Comparison of ENCODE assay signal across 8 mouse cellular contexts in genomic region chr19:43673513-43674315, GRCm38 (mm10). TPM values are rescaled to one million over a fixed set of nuclear protein-coding genes. Genes with fewer than 3 reads are reported as not detected.
A peak's percentile ranks its signal among the peaks of the same experiment; 100 is the strongest.
DNase-seq lines count a peak whose midpoint lies in the region; ATAC-seq lines count a peak whose summit lies in the region.

No protein-coding gene starts in this region.

- peak overlapping the region; percentile 90 for H3K9ac ChIP-seq in lung, embryonic 15.5 days
- peak overlapping the region; percentile 87 for H3K9ac ChIP-seq in hindbrain, embryonic 14.5 days
- peak overlapping the region; percentile 92 for H3K9ac ChIP-seq in midbrain, embryonic 14.5 days (replicated peaks; ENCODE audit: low read length)

- H3K4me3 ChIP-seq in lung, embryonic 15.5 days = peak overlapping the region; percentile 93
- peak overlapping the region; percentile 97 for H3K4me3 ChIP-seq in hindbrain, embryonic 14.5 days (replicated peaks; ENCODE audit: low read length)
- H3K4me3 ChIP-seq in midbrain, embryonic 14.5 days (replicated peaks; ENCODE audit: low read depth, low read length) = peak overlapping the region; percentile 88

- no peaks in the 10 kb centered on the region for H3K27me3 ChIP-seq in lung, embryonic 15.5 days
- H3K27me3 ChIP-seq in hindbrain, embryonic 14.5 days (ENCODE audit: control insufficient read depth, insufficient read depth, low read length) = no peaks in the 10 kb centered on the region
- no peaks in the 10 kb centered on the region for H3K27me3 ChIP-seq in midbrain, embryonic 14.5 days (ENCODE audit: control insufficient read depth, insufficient read depth, low read length)

- 4% methylated on average over 21 of the region's 21 CpGs for WGBS in lung, embryonic 15.5 days
- WGBS in hindbrain, embryonic 14.5 days = 11% methylated on average over 21 of the region's 21 CpGs
- WGBS in midbrain, embryonic 14.5 days = 11% methylated on average over 21 of the region's 21 CpGs

- no peak for ATAC-seq in lung, embryonic 15.5 days (ENCODE audit: borderline replicate concordance, extremely low read depth, low FRiP score, low TSS enrichment)
- no peak for ATAC-seq in hindbrain, embryonic 14.5 days (ENCODE audit: low FRiP score)
- no peak for ATAC-seq in midbrain, embryonic 14.5 days (ENCODE audit: low FRiP score, low TSS enrichment)
- no peak for ATAC-seq in erythroid progenitor cell, adult 5-6 weeks (replicated peaks; ENCODE audit: low FRiP score, poor library complexity, severe bottlenecking)

- peak overlapping the region; percentile 78; the same call in 1 of the 2 replicates for H3K27ac ChIP-seq in lung, embryonic 15.5 days
- H3K27ac ChIP-seq in hindbrain, embryonic 14.5 days = no peak overlapping the region
- H3K27ac ChIP-seq in midbrain, embryonic 14.5 days (replicated peaks; ENCODE audit: low read depth, low read length) = no peak overlapping the region

- H3K4me1 ChIP-seq in lung, embryonic 15.5 days = peaks cover 23% of the 10 kb centered on the region
- peaks cover 20% of the 10 kb centered on the region for H3K4me1 ChIP-seq in hindbrain, embryonic 14.5 days (replicated peaks; ENCODE audit: control insufficient read depth, insufficient read depth, low read length)
- H3K4me1 ChIP-seq in midbrain, embryonic 14.5 days (ENCODE audit: control insufficient read depth, insufficient read depth, low read length) = peaks cover 20% of the 10 kb centered on the region

- no peaks in the 10 kb centered on the region for H3K9me3 ChIP-seq in lung, embryonic 15.5 days
- H3K9me3 ChIP-seq in hindbrain, embryonic 14.5 days (ENCODE audit: control insufficient read depth, low read length) = no peaks in the 10 kb centered on the region
- H3K9me3 ChIP-seq in midbrain, embryonic 14.5 days (ENCODE audit: control insufficient read depth, low read length) = no peaks in the 10 kb centered on the region

- peak overlapping the region; percentile 80 for H3K4me2 ChIP-seq in lung, embryonic 15.5 days
- peak overlapping the region; percentile 57 for H3K4me2 ChIP-seq in hindbrain, embryonic 14.5 days (replicated peaks)
- H3K4me2 ChIP-seq in midbrain, embryonic 14.5 days (ENCODE audit: low read length) = peak overlapping the region; percentile 82

- no peak for DNase-seq in lung, postnatal 4 days
- DNase-seq in c-Kit-negative CD71-positive TER-119-positive erythroid progenitor cells, embryonic 14.5 days (ENCODE audit: low read depth, low spot score) = peak; percentile 36
- no peak for DNase-seq in hindbrain, embryonic 14.5 days (ENCODE audit: low spot score)
- DNase-seq in midbrain, embryonic 14.5 days = no peak
- DNase-seq in layer of hippocampus, postnatal 14 days (ENCODE audit: low spot score in 2 of 2) = no peak
- no peak for DNase-seq in cerebellum, adult 11 months

- no peaks in the 10 kb centered on the region for H3K36me3 ChIP-seq in lung, embryonic 15.5 days
- no peaks in the 10 kb centered on the region for H3K36me3 ChIP-seq in hindbrain, embryonic 14.5 days (replicated peaks; ENCODE audit: control insufficient read depth, insufficient read depth)
- H3K36me3 ChIP-seq in midbrain, embryonic 14.5 days (ENCODE audit: control insufficient read depth, insufficient read depth, low read length) = 0 out of 2 replicates have a peak, but pooled peaks cover 2% of the 10 kb centered on the region

RNA-seq across cellular contexts. Expression of gene Slc25a28, which starts 1.0 kb away (rescaled TPM):
- 11.1 and 12.9 TPM in 2 replicates for polyA plus RNA-seq in lung, embryonic 15.5 days (2015; fragmentation: Nextera tagmentation; extraction: Ambion mirVana)
- 14.2 and 14.9 TPM in 2 replicates for polyA plus RNA-seq in hindbrain, embryonic 14.5 days (2014; fragmentation: Nextera tagmentation; extraction: Ambion mirVana)
- polyA plus RNA-seq in midbrain, embryonic 14.5 days (2014; fragmentation: Nextera tagmentation; extraction: Ambion mirVana) = 10.8 and 16.7 TPM in 2 replicates
- 10 to 100 TPM; 35.8 to 39.1 TPM for total RNA-seq in layer of hippocampus, postnatal 14 days (2021)
- total RNA-seq in erythroid progenitor cell, adult 5-6 weeks (2015; ENCODE audit: low replicate concordance) = 16.3 and 25.9 TPM in 2 replicates
- total RNA-seq in erythroid progenitor cell, adult 5-6 weeks (2017; ENCODE audit: low replicate concordance) = 8.5 and 17.5 TPM in 2 replicates

RNA-seq across cellular contexts. Expression of gene Entpd7, which starts 15.8 kb away (rescaled TPM):
- 10.6 and 12.7 TPM in 2 replicates for polyA plus RNA-seq in lung, embryonic 15.5 days (2015; fragmentation: Nextera tagmentation; extraction: Ambion mirVana)
- polyA plus RNA-seq in hindbrain, embryonic 14.5 days (2014; fragmentation: Nextera tagmentation; extraction: Ambion mirVana) = 11.9 and 13.0 TPM in 2 replicates
- 10.3 and 10.5 TPM in 2 replicates for polyA plus RNA-seq in midbrain, embryonic 14.5 days (2014; fragmentation: Nextera tagmentation; extraction: Ambion mirVana)
- total RNA-seq in layer of hippocampus, postnatal 14 days (2021) = 10 to 100 TPM; 26.9 to 29.6 TPM
- total RNA-seq in erythroid progenitor cell, adult 5-6 weeks (2015; ENCODE audit: low replicate concordance) = 3.8 and 5.4 TPM in 2 replicates
- total RNA-seq in erythroid progenitor cell, adult 5-6 weeks (2017; ENCODE audit: low replicate concordance) = 0.38 and 1.5 TPM in 2 replicates
